Mouse (Mus musculus) lung, postnatal 0 days (tissue): ENCODE measurements around the gene Camta1.

Experiments used
- CTCF ChIP-seq: IDR thresholded peaks from 2 replicates; pipeline ENCODE4 v1.5.1; 2016; ENCODE audit warnings: antibody characterized with exemption, mild to moderate bottlenecking
- EP300 ChIP-seq: IDR thresholded peaks from 2 replicates; pipeline ENCODE4 v1.6.1; 2016; ENCODE audit warnings: antibody characterized with exemption, mild to moderate bottlenecking, control low read depth

GRCm38 (mm10) chr4:151817981-151818766, 43.5 kb downstream of the Camta1 start:
- no peak for TF ChIP-seq CTCF
- no peak for TF ChIP-seq EP300
